Mouse (Mus musculus): ENCODE data around the gene Txndc9. TPM values are rescaled to one million over a fixed set of nuclear protein-coding genes. Genes with fewer than 3 reads are reported as not detected.

Gene Txndc9
- polyA plus RNA-seq (2012; rRNA removed), result 2.3 and 4.0 TPM in 2 replicates

DNA sequence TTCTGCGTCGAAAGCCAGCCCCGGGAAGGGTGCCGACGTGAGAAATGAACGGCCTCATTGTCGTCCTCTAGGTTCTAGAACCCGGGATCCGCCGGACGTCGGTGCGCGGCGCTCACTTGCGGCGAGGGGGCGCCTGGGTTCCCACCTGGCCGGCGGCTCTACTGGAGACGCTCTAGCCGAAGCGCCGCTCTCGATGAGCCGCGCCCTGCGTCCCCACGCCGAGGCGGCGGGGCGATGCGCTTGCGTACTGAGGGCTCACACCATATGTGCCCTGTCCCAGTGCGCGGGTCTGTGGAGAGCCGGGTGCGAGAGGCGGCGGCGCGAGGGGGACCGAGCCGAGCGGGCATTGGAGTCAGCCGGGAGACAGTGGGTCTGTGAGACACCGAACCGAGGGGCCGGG lies at the start of gene Txndc9, which contains the start of gene Eif5b:
Gene Txndc9, minus strand, starts transcription at position 27 of the 400 bp plus-strand sequence.
Gene Eif5b, plus strand, starts transcription at position 144 of the 400 bp plus-strand sequence.
- under 1% methylated on average over 50 of the region's 50 CpGs for WGBS
- TF ChIP-seq POLR2A (IDR thresholded peaks at IDR 0.05; ENCODE audit: low read depth, low read length), result peak; percentile 64; the same call in 1 of the 2 replicates
- TF ChIP-seq CTCF (IDR thresholded peaks at IDR 0.05; ENCODE audit: extremely low read depth, insufficient read length, insufficient replicate concordance, low read depth, low read length), result peak; percentile 26

GRCm38 (mm10) chr1:38038898-38039297 lies 41.2 kb upstream of the Txndc9 start:
- TF ChIP-seq CTCF (IDR thresholded peaks at IDR 0.05; ENCODE audit: extremely low read depth, insufficient read length, insufficient replicate concordance, low read depth, low read length), result no peak
- no peak for TF ChIP-seq POLR2A (IDR thresholded peaks at IDR 0.05; ENCODE audit: low read depth, low read length)
- no peak overlapping the region for H3K27ac ChIP-seq (ENCODE audit: insufficient read depth, low read depth, low read length)
- H3K27me3 ChIP-seq (ENCODE audit: control insufficient read depth, insufficient read depth, low read length), result no peaks in the 10 kb centered on the region
- no peaks in the 10 kb centered on the region for H3K4me1 ChIP-seq (ENCODE audit: control insufficient read depth, insufficient read depth, insufficient read length, low read length)
- H3K36me3 ChIP-seq (ENCODE audit: control insufficient read depth, insufficient read depth, low read length), result peaks cover 58% of the 10 kb centered on the region
- 87% methylated on average over 2 of the region's 2 CpGs for WGBS
- H3K4me3 ChIP-seq (ENCODE audit: low read depth, low read length), result no peak overlapping the region

More for the DNA sequence above, at the start of gene Txndc9, which contains the start of gene Eif5b:
- peak within 1 kb of the TSS; percentile 91 for H3K27ac ChIP-seq (ENCODE audit: insufficient read depth, low read depth, low read length)
- peak within 1 kb of the TSS; percentile 96 for H3K4me3 ChIP-seq (ENCODE audit: low read depth, low read length)
- no peaks in the 10 kb centered on the region for H3K27me3 ChIP-seq (ENCODE audit: control insufficient read depth, insufficient read depth, low read length)
- no peaks in the 10 kb centered on the region for H3K4me1 ChIP-seq (ENCODE audit: control insufficient read depth, insufficient read depth, insufficient read length, low read length)
- H3K36me3 ChIP-seq (ENCODE audit: control insufficient read depth, insufficient read depth, low read length), result peaks cover 18% of the 10 kb centered on the region

DNA sequence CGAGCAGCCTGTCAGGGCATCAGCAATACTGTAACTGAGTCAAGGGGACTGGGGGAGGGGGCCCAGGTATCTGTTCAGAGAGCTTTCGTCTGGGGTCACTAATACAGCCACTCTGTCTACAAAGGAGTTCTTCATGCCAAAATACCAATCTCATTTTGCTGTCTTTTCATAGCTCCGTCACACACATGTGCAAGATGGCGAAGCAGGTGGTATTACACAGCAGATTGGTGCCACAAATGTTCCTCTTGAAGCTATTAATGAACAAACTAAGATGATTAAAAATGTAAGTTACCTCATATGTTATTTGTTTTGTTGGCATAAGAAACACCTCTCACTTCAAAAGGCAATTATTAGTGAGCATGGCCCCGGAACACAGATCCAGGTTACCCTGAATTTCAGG lies 39.7 kb upstream of the Txndc9 start:
- Histone ChIP-seq H3K4me1 (ENCODE audit: control insufficient read depth, insufficient read depth, insufficient read length, low read length) (no peaks in the 10 kb centered on the region), H3K27me3 (ENCODE audit: control insufficient read depth, insufficient read depth, low read length) (no peaks in the 10 kb centered on the region), H3K27ac (ENCODE audit: insufficient read depth, low read depth, low read length) (no peak overlapping the region), H3K36me3 (ENCODE audit: control insufficient read depth, insufficient read depth, low read length) (peaks cover 65% of the 10 kb centered on the region), H3K4me3 (ENCODE audit: low read depth, low read length) (no peak overlapping the region)
- TF ChIP-seq CTCF (IDR thresholded peaks at IDR 0.05; ENCODE audit: extremely low read depth, insufficient read length, insufficient replicate concordance, low read depth, low read length), result no peak
- TF ChIP-seq POLR2A (IDR thresholded peaks at IDR 0.05; ENCODE audit: low read depth, low read length), result no peak
- WGBS, result 90% methylated on average over 5 of the region's 5 CpGs

DNA sequence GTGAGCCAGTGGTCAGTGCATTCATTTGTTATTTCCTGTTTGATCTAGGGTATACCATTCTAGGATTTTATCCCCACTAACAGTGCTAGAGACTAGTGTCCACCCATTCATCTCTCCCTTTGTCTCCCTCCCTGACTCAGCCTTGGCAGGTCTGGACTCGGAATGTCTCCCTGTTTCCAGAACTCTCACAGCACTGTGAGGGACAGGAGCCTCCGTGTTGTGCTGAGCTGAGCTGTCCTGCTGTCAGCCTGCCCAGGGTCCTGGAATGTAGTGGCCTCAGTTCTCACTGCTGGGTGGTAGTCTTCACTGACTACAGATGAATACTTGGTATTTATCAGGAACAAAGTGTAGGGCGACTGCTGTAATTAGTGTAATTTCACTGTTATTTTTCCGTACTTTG lies 37.8 kb upstream of the Txndc9 start:
- no peaks in the 10 kb centered on the region for H3K4me1 ChIP-seq (ENCODE audit: control insufficient read depth, insufficient read depth, insufficient read length, low read length)
- H3K36me3 ChIP-seq (ENCODE audit: control insufficient read depth, insufficient read depth, low read length), result peaks cover 56% of the 10 kb centered on the region
- H3K27me3 ChIP-seq (ENCODE audit: control insufficient read depth, insufficient read depth, low read length), result no peaks in the 10 kb centered on the region
- no peak overlapping the region for H3K27ac ChIP-seq (ENCODE audit: insufficient read depth, low read depth, low read length)
- no peak for TF ChIP-seq CTCF (IDR thresholded peaks at IDR 0.05; ENCODE audit: extremely low read depth, insufficient read length, insufficient replicate concordance, low read depth, low read length)
- TF ChIP-seq POLR2A (IDR thresholded peaks at IDR 0.05; ENCODE audit: low read depth, low read length), result no peak
- H3K4me3 ChIP-seq (ENCODE audit: low read depth, low read length), result no peak overlapping the region
- WGBS, result 92% methylated on average over 4 of the region's 4 CpGs

DNA sequence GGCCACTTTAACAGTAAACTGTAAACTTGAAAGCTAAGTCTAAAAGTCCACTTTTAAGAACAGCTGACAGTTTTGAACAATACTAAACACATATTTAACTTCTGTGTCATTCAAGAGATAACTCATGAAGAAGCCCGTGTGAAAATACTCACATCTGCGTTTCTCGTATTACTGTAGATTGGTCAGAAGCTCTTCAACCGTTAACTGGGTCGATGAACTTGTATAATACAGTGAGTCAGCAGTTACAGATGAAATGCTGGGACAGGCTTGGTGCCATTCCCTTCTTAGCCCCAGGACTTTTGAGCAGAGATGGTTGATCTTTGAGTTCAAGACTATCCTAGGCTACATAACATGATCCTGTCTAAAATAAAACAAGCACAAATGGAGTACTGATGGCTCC lies 33.7 kb upstream of the Txndc9 start:
- WGBS, result 82% methylated on average over 5 of the region's 5 CpGs
- Histone ChIP-seq H3K36me3 (ENCODE audit: control insufficient read depth, insufficient read depth, low read length) (peaks cover 31% of the 10 kb centered on the region), H3K27ac (ENCODE audit: insufficient read depth, low read depth, low read length) (no peak overlapping the region), H3K4me1 (ENCODE audit: control insufficient read depth, insufficient read depth, insufficient read length, low read length) (no peaks in the 10 kb centered on the region), H3K4me3 (ENCODE audit: low read depth, low read length) (no peak overlapping the region), H3K27me3 (ENCODE audit: control insufficient read depth, insufficient read depth, low read length) (no peaks in the 10 kb centered on the region)
- TF ChIP-seq CTCF (IDR thresholded peaks at IDR 0.05; ENCODE audit: extremely low read depth, insufficient read length, insufficient replicate concordance, low read depth, low read length) (no peak), POLR2A (IDR thresholded peaks at IDR 0.05; ENCODE audit: low read depth, low read length) (no peak)

GRCm38 (mm10) chr1:38027301-38027700 lies 29.6 kb upstream of the Txndc9 start:
- Histone ChIP-seq H3K36me3 (ENCODE audit: control insufficient read depth, insufficient read depth, low read length) (peaks cover 23% of the 10 kb centered on the region), H3K4me3 (ENCODE audit: low read depth, low read length) (no peak overlapping the region), H3K27ac (ENCODE audit: insufficient read depth, low read depth, low read length) (no peak overlapping the region), H3K4me1 (ENCODE audit: control insufficient read depth, insufficient read depth, insufficient read length, low read length) (no peaks in the 10 kb centered on the region), H3K27me3 (ENCODE audit: control insufficient read depth, insufficient read depth, low read length) (no peaks in the 10 kb centered on the region)
- TF ChIP-seq CTCF (IDR thresholded peaks at IDR 0.05; ENCODE audit: extremely low read depth, insufficient read length, insufficient replicate concordance, low read depth, low read length), result no peak
- TF ChIP-seq POLR2A (IDR thresholded peaks at IDR 0.05; ENCODE audit: low read depth, low read length), result no peak
- 92% methylated on average over 7 of the region's 7 CpGs for WGBS

GRCm38 (mm10) chr1:38014551-38015203 lies 17.0 kb upstream of the Txndc9 start:
- H3K27ac ChIP-seq (ENCODE audit: insufficient read depth, low read depth, low read length), result no peak overlapping the region
- TF ChIP-seq POLR2A (IDR thresholded peaks at IDR 0.05; ENCODE audit: low read depth, low read length) (no peak), CTCF (IDR thresholded peaks at IDR 0.05; ENCODE audit: extremely low read depth, insufficient read length, insufficient replicate concordance, low read depth, low read length) (no peak)
- no peaks in the 10 kb centered on the region for H3K27me3 ChIP-seq (ENCODE audit: control insufficient read depth, insufficient read depth, low read length)
- H3K4me3 ChIP-seq (ENCODE audit: low read depth, low read length), result no peak overlapping the region
- 95% methylated on average over 2 of the region's 2 CpGs for WGBS
- peaks cover 17% of the 10 kb centered on the region for H3K36me3 ChIP-seq (ENCODE audit: control insufficient read depth, insufficient read depth, low read length)
- peaks cover 2% of the 10 kb centered on the region; the same call in 1 of the 2 replicates for H3K4me1 ChIP-seq (ENCODE audit: control insufficient read depth, insufficient read depth, insufficient read length, low read length)
